Mouse (Mus musculus): ENCODE results near the gene Wwc2. TPM values are rescaled to one million over a fixed set of nuclear protein-coding genes. Genes with fewer than 3 reads are reported as not detected.

Gene Wwc2
- polyA plus RNA-seq, 1 experiment from 2014 or later, result 18.5 TPM

DNA sequence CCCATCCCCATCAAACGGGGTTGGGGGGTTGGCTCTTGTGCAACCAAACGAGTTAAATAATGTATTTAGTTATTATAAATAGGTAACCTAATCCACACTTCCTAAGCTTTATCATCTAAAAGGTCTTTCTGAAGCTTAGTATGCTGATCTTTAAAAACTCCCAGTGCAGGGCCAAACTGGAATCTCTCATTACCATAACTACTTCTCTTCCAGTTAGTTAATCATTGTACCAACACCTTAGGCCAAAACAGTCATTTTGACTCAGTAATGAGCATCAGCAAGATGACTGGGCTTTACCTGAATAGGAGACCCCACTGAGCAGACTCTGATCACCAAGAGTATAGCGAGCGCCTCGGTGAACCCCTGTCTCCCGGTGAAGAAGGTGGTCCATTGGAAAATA is 4.7 kb upstream of the Wwc2 start:
- Histone ChIP-seq H3K9ac (ENCODE audit: low read depth, low read length) (no peak overlapping the region), H3K9me3 (ENCODE audit: control insufficient read depth, low read length) (no peaks in the 10 kb centered on the region), H3K4me3 (ENCODE audit: low read length) (no peak overlapping the region), H3K27me3 (ENCODE audit: control insufficient read depth, insufficient read depth, low read length) (no peaks in the 10 kb centered on the region), H3K4me2 (replicated peaks; ENCODE audit: low read depth, low read length) (no peak overlapping the region), H3K27ac (ENCODE audit: low read depth, low read length) (no peak overlapping the region), H3K36me3 (ENCODE audit: control insufficient read depth, insufficient read depth, low read length) (no peaks in the 10 kb centered on the region), H3K4me1 (ENCODE audit: control insufficient read depth, insufficient read depth, low read length) (peaks cover 10% of the 10 kb centered on the region)
- ATAC-seq (ENCODE audit: low FRiP score, low TSS enrichment), result no peak
- 76% methylated on average over 6 of the region's 6 CpGs for WGBS

DNA sequence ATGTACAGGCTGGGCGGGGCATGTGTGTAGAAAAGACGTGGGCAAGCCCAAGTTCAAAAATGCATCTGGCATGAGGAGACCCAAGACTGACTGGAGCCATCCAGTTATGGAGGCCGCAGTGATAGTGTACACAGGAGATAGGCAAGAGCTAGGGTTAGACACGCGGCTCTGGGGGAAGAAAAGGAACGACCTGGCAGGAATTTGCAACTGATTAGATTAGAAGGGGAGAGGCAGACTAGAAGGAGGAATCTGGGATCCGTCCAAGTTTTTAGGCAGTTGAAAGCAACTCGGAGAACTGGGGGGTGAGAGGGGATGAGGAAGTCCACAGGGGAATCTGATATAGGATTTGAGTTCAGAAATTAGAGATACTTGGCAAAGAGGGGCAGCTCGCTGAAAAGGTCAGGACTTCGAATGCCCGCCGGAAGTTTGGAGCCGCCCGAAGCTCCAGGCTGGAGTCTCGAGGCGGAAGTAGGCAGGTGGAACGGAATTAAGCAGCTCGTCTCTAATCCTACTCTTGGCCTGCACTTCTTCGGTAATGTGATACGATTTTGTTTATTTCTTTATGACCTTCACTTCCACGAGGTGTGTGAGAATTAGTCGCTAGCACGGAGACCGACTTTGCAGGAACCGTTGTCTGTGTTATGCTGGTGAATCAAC is 4.0 kb upstream of the Wwc2 start:
- no peaks in the 10 kb centered on the region for H3K36me3 ChIP-seq (ENCODE audit: control insufficient read depth, insufficient read depth, low read length)
- no peak overlapping the region for H3K9ac ChIP-seq (ENCODE audit: low read depth, low read length)
- H3K9me3 ChIP-seq (ENCODE audit: control insufficient read depth, low read length), result no peaks in the 10 kb centered on the region
- H3K4me3 ChIP-seq (ENCODE audit: low read length), result no peak overlapping the region
- no peaks in the 10 kb centered on the region for H3K27me3 ChIP-seq (ENCODE audit: control insufficient read depth, insufficient read depth, low read length)
- ATAC-seq (ENCODE audit: low FRiP score, low TSS enrichment), result no peak
- WGBS, result 59% methylated on average over 25 of the region's 25 CpGs
- peaks cover 10% of the 10 kb centered on the region for H3K4me1 ChIP-seq (ENCODE audit: control insufficient read depth, insufficient read depth, low read length)
- no peak overlapping the region for H3K4me2 ChIP-seq (replicated peaks; ENCODE audit: low read depth, low read length)
- no peak overlapping the region for H3K27ac ChIP-seq (ENCODE audit: low read depth, low read length)

- H3K4me2 ChIP-seq (replicated peaks; ENCODE audit: low read depth, low read length), result peak overlapping the region; percentile 96
- WGBS, result under 1% methylated on average over 31 of the region's 45 CpGs
- no peaks in the 10 kb centered on the region for H3K9me3 ChIP-seq (ENCODE audit: control insufficient read depth, low read length)
- H3K4me3 ChIP-seq (ENCODE audit: low read length), result peak overlapping the region; percentile 88
- no peaks in the 10 kb centered on the region for H3K27me3 ChIP-seq (ENCODE audit: control insufficient read depth, insufficient read depth, low read length)
- H3K36me3 ChIP-seq (ENCODE audit: control insufficient read depth, insufficient read depth, low read length), result no peaks in the 10 kb centered on the region
- peak overlapping the region; percentile 96 for H3K9ac ChIP-seq (ENCODE audit: low read depth, low read length)
- peak; percentile 94 for ATAC-seq (ENCODE audit: low FRiP score, low TSS enrichment)
- peak overlapping the region; percentile 93 for H3K27ac ChIP-seq (ENCODE audit: low read depth, low read length)
- H3K4me1 ChIP-seq (ENCODE audit: control insufficient read depth, insufficient read depth, low read length), result peaks cover 43% of the 10 kb centered on the region
Observed at GRCm38 (mm10) chr8:47990386-47990772, 345 bp downstream of the Wwc2 start.

DNA sequence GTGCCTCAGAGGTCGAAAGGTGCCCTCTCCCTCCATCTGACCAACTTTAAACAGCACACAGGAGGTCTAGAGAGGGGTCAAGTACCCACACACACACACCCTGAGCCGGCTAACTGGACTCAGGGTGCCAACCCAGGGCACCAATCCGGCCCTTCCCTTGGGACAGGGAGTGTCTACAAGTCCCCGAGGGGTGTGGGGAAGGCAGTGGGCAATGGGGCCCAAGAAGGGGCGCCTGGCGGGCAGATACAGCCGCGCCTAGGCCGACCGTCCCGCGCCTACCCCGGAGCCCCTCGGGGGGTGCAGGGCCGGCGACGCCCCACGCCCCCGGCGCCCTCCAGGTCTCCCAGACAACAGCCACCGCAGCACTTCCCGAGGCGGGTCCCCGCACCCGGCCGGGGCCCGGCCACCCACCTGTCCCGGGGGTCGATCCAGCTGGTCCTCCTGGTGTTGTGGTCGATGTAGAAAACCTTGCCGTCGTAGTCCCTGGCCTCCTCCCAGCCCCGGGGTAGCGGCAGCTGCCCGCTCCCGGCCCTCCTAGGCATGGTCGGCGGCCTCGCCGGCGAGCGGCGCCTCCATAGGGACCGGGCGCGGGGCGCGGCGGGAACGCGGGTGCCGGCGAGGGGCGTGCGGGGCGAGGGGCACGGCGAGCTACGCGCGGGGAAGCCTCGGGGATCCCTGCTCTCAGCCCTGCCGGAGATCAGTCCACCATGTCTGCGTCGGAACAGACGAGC is 904 bp downstream of the Wwc2 start:
- peak; percentile 36 for ATAC-seq (ENCODE audit: low FRiP score, low TSS enrichment)
- Histone ChIP-seq H3K9me3 (ENCODE audit: control insufficient read depth, low read length) (no peaks in the 10 kb centered on the region), H3K27ac (ENCODE audit: low read depth, low read length) (peak overlapping the region; percentile 84), H3K9ac (ENCODE audit: low read depth, low read length) (peak overlapping the region; percentile 96), H3K4me3 (ENCODE audit: low read length) (peak overlapping the region; percentile 88), H3K4me2 (replicated peaks; ENCODE audit: low read depth, low read length) (peak overlapping the region; percentile 96), H3K36me3 (ENCODE audit: control insufficient read depth, insufficient read depth, low read length) (no peaks in the 10 kb centered on the region), H3K27me3 (ENCODE audit: control insufficient read depth, insufficient read depth, low read length) (no peaks in the 10 kb centered on the region), H3K4me1 (ENCODE audit: control insufficient read depth, insufficient read depth, low read length) (peaks cover 47% of the 10 kb centered on the region)
- under 1% methylated on average over 53 of the region's 66 CpGs for WGBS

- H3K9me3 ChIP-seq (ENCODE audit: control insufficient read depth, low read length), result no peaks in the 10 kb centered on the region
- H3K36me3 ChIP-seq (ENCODE audit: control insufficient read depth, insufficient read depth, low read length), result no peaks in the 10 kb centered on the region
- ATAC-seq (ENCODE audit: low FRiP score, low TSS enrichment), result no peak
- peak overlapping the region; percentile 96 for H3K9ac ChIP-seq (ENCODE audit: low read depth, low read length)
- H3K27me3 ChIP-seq (ENCODE audit: control insufficient read depth, insufficient read depth, low read length), result no peaks in the 10 kb centered on the region
- WGBS, result 10% methylated on average over 8 of the region's 8 CpGs
- H3K27ac ChIP-seq (ENCODE audit: low read depth, low read length), result peak overlapping the region; percentile 84; the same call in 1 of the 2 replicates
- peak overlapping the region; percentile 96 for H3K4me2 ChIP-seq (replicated peaks; ENCODE audit: low read depth, low read length)
- peaks cover 42% of the 10 kb centered on the region; the same call in 1 of the 2 replicates for H3K4me1 ChIP-seq (ENCODE audit: control insufficient read depth, insufficient read depth, low read length)
- peak overlapping the region; percentile 88 for H3K4me3 ChIP-seq (ENCODE audit: low read length)
Observed at GRCm38 (mm10) chr8:47989211-47989610, 1.5 kb downstream of the Wwc2 start.

- H3K4me3 ChIP-seq (ENCODE audit: low read length), result peak overlapping the region; percentile 88; the same call in 1 of the 2 replicates
- 32% methylated on average over 15 of the region's 15 CpGs for WGBS
- H3K36me3 ChIP-seq (ENCODE audit: control insufficient read depth, insufficient read depth, low read length), result no peaks in the 10 kb centered on the region
- ATAC-seq (ENCODE audit: low FRiP score, low TSS enrichment), result no peak
- H3K27ac ChIP-seq (ENCODE audit: low read depth, low read length), result no peak overlapping the region
- H3K4me1 ChIP-seq (ENCODE audit: control insufficient read depth, insufficient read depth, low read length), result peaks cover 42% of the 10 kb centered on the region; the same call in 1 of the 2 replicates
- H3K9me3 ChIP-seq (ENCODE audit: control insufficient read depth, low read length), result no peaks in the 10 kb centered on the region
- H3K9ac ChIP-seq (ENCODE audit: low read depth, low read length), result no peak overlapping the region
- H3K4me2 ChIP-seq (replicated peaks; ENCODE audit: low read depth, low read length), result peak overlapping the region; percentile 24
- no peaks in the 10 kb centered on the region for H3K27me3 ChIP-seq (ENCODE audit: control insufficient read depth, insufficient read depth, low read length)
Observed at GRCm38 (mm10) chr8:47988111-47988510, 2.6 kb downstream of the Wwc2 start.

DNA sequence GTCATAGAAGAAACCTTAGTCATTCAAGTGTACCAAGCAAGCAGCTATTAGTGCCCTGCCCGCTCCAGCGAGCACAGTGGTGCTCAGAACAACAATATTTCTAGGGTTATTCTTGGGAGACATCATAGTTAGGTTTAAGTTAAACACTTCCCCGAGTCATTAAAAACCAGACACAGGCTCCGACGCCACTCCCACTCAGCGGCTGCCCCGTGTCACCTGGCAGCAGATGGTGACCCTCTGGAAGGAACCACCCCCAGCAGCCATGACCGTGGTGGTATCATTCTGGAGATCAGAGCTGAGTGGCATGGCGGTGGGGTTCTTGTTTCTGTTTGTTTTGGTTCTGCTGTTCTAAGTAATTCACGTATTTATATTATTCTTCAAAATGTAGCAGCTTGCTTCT is 5.1 kb downstream of the Wwc2 start:
- 12% methylated on average over 10 of the region's 10 CpGs for WGBS
- Histone ChIP-seq H3K27me3 (ENCODE audit: control insufficient read depth, insufficient read depth, low read length) (no peaks in the 10 kb centered on the region), H3K27ac (ENCODE audit: low read depth, low read length) (peak overlapping the region; percentile 43; the same call in 1 of the 2 replicates), H3K4me1 (ENCODE audit: control insufficient read depth, insufficient read depth, low read length) (peaks cover 39% of the 10 kb centered on the region; the same call in 1 of the 2 replicates), H3K36me3 (ENCODE audit: control insufficient read depth, insufficient read depth, low read length) (no peaks in the 10 kb centered on the region; the same call in 1 of the 2 replicates), H3K4me2 (replicated peaks; ENCODE audit: low read depth, low read length) (peak overlapping the region; percentile 12), H3K9me3 (ENCODE audit: control insufficient read depth, low read length) (no peaks in the 10 kb centered on the region), H3K4me3 (ENCODE audit: low read length) (no peak overlapping the region), H3K9ac (ENCODE audit: low read depth, low read length) (no peak overlapping the region)
- ATAC-seq (ENCODE audit: low FRiP score, low TSS enrichment), result no peak

DNA sequence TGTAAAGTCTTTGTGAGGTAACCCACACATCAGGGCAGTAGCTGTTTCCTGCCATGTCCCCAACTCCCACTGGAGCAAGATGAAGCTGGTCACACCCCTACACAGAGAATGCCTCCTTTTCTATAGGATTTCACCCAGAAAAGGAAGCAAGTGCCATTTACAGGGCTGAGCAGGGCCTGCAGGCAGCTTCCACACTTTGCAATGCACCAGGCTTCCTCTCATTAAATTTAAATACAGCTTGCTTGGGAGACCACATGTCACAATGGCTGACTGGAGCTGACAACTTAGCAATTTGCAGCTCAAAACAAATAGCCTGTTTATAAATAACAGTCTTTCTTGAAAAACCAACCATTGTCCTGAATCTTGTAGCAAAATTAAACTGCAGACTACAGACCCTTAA is 5.5 kb downstream of the Wwc2 start:
- Histone ChIP-seq H3K27ac (ENCODE audit: low read depth, low read length) (peak overlapping the region; percentile 43; the same call in 1 of the 2 replicates), H3K27me3 (ENCODE audit: control insufficient read depth, insufficient read depth, low read length) (no peaks in the 10 kb centered on the region), H3K4me1 (ENCODE audit: control insufficient read depth, insufficient read depth, low read length) (peaks cover 39% of the 10 kb centered on the region; the same call in 1 of the 2 replicates), H3K9me3 (ENCODE audit: control insufficient read depth, low read length) (no peaks in the 10 kb centered on the region), H3K36me3 (ENCODE audit: control insufficient read depth, insufficient read depth, low read length) (no peaks in the 10 kb centered on the region; the same call in 1 of the 2 replicates), H3K4me2 (replicated peaks; ENCODE audit: low read depth, low read length) (peak overlapping the region; percentile 12), H3K4me3 (ENCODE audit: low read length) (no peak overlapping the region), H3K9ac (ENCODE audit: low read depth, low read length) (no peak overlapping the region)
- ATAC-seq (ENCODE audit: low FRiP score, low TSS enrichment), result no peak

DNA sequence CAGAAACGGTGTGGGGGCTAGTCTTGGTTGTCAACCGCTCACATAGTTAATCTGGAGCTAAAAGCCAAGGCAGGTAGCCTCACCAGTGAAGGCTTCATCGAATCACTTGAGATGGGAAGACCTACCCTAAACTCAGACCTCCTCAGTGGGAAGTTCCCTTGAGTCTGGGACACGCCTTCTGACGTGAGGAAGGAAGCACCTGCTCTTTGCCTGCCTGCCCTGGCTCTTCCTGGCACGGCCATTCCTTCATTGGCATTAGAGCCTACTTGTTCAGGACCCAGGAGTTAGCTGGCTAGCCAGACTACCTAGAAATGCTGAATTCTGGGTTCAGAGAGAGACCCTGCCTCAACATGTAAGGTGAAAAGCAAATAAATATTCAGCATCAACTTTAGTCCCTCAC is 9.6 kb downstream of the Wwc2 start:
- Histone ChIP-seq H3K27ac (ENCODE audit: low read depth, low read length) (no peak overlapping the region), H3K27me3 (ENCODE audit: control insufficient read depth, insufficient read depth, low read length) (no peaks in the 10 kb centered on the region), H3K4me1 (ENCODE audit: control insufficient read depth, insufficient read depth, low read length) (peaks cover 13% of the 10 kb centered on the region; the same call in 1 of the 2 replicates), H3K4me3 (ENCODE audit: low read length) (no peak overlapping the region), H3K9me3 (ENCODE audit: control insufficient read depth, low read length) (no peaks in the 10 kb centered on the region), H3K36me3 (ENCODE audit: control insufficient read depth, insufficient read depth, low read length) (no peaks in the 10 kb centered on the region; the same call in 1 of the 2 replicates), H3K9ac (ENCODE audit: low read depth, low read length) (no peak overlapping the region), H3K4me2 (replicated peaks; ENCODE audit: low read depth, low read length) (no peak overlapping the region)
- ATAC-seq (ENCODE audit: low FRiP score, low TSS enrichment), result no peak
- WGBS, result 86% methylated on average over 6 of the region's 6 CpGs
